ENCODE assay signal across 8 mouse cellular contexts in the genomic region with DNA sequence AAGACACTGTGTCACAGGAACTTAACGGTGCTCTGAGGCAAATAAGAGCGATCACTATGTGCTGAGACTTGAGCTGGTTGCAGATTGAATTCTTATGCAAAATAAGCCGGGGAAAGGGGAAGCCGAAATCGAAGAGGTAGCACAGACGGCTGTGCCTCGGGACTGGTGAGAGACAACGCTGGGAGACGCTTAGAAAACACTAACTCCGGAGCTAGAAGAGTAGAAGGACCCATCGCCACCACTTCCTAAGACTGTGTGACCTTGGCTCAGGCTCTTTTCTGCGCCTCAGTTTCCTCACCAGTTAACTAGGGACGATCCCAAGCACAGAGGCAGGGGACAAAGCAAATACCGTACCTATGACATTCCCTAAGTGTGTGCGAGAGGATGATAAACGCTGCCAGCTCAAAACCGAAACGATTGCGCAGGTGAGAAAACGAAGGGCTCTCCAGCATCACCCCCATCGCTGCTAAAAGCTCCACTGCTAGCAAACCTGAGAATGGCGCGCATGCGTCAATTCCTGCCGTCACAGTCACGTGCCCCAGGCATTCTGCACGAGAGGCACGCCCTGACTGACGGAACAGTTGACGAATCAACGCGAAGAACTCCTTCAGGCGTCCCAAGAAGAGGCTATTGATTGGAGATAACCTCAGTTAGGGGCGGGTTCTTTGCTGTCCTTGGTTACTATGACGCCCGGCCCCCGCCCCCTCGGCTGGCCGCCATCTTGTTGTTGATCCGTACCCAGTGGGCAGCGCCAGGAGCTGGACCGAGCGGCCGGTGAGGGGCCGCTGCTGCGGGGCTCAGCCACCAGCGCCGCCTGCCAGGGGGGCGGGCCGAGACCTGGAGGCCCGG. TPM values are rescaled to one million over a fixed set of nuclear protein-coding genes. Genes with fewer than 3 reads are reported as not detected.
A peak's percentile ranks its signal among the peaks of the same experiment; 100 is the strongest.
DNase-seq lines count a peak whose midpoint lies in the region; ATAC-seq and TF ChIP-seq lines count a peak whose summit lies in the region.

A gene (plus strand): TSS at position 580 of the 849 bp plus-strand sequence.

- H3K4me2 ChIP-seq in embryonic facial prominence, embryonic 15.5 days (replicated peaks) = peak within 1 kb of the TSS; percentile 80
- H3K4me2 ChIP-seq in limb, embryonic 14.5 days (replicated peaks; ENCODE audit: low read depth, low read length, severe bottlenecking) = peak within 1 kb of the TSS; percentile 79
- peak within 1 kb of the TSS; percentile 81 for H3K4me2 ChIP-seq in midbrain, postnatal 0 days (ENCODE audit: low read depth, low read length, poor library complexity, severe bottlenecking)

- peak within 1 kb of the TSS; percentile 91 for H3K27ac ChIP-seq in bone marrow, adult 2 months (ENCODE audit: control insufficient read depth, insufficient read depth, low read depth, low read length, poor library complexity)
- peak within 1 kb of the TSS; percentile 96 for H3K27ac ChIP-seq in embryonic facial prominence, embryonic 15.5 days (replicated peaks)
- peak within 1 kb of the TSS; percentile 90 for H3K27ac ChIP-seq in limb, embryonic 14.5 days (replicated peaks; ENCODE audit: low read depth, low read length)
- peak within 1 kb of the TSS; percentile 99 for H3K27ac ChIP-seq in midbrain, postnatal 0 days (ENCODE audit: low read depth, low read length)

- ATAC-seq in embryonic facial prominence, embryonic 15.5 days (ENCODE audit: insufficient number of reproducible peaks, low FRiP score, low TSS enrichment, low read depth) = peak; percentile 100
- ATAC-seq in limb, embryonic 14.5 days (ENCODE audit: low FRiP score, low read depth) = peak; percentile 100
- peak; percentile 99 for ATAC-seq in midbrain, postnatal 0 days (ENCODE audit: low FRiP score)

- peak within 1 kb of the TSS; percentile 94 for H3K4me3 ChIP-seq in bone marrow, adult 2 months (replicated peaks; ENCODE audit: control insufficient read depth, low read depth, low read length)
- peak within 1 kb of the TSS; percentile 100 for H3K4me3 ChIP-seq in embryonic facial prominence, embryonic 15.5 days (replicated peaks)
- peak within 1 kb of the TSS; percentile 93 for H3K4me3 ChIP-seq in limb, embryonic 14.5 days (replicated peaks; ENCODE audit: low read length)
- H3K4me3 ChIP-seq in midbrain, postnatal 0 days (ENCODE audit: low read depth, low read length) = peak within 1 kb of the TSS; percentile 97

- H3K27me3 ChIP-seq in embryonic facial prominence, embryonic 15.5 days = no peaks in the 10 kb centered on the region
- H3K27me3 ChIP-seq in limb, embryonic 14.5 days (ENCODE audit: control insufficient read depth, insufficient read depth, low read length) = no peaks in the 10 kb centered on the region
- no peaks in the 10 kb centered on the region for H3K27me3 ChIP-seq in midbrain, postnatal 0 days (ENCODE audit: insufficient read depth, low read length)

- TF ChIP-seq POLR2A in bone marrow, adult 2 months (IDR thresholded peaks at IDR 0.05; ENCODE audit: borderline replicate concordance, control insufficient read depth, low read depth, low read length) = peak; percentile 89
- peak; percentile 51; the same call in 1 of the 2 replicates for TF ChIP-seq POLR2A in limb, embryonic 14.5 days (IDR thresholded peaks at IDR 0.05; ENCODE audit: borderline replicate concordance, extremely low read depth, insufficient read depth, insufficient read length)

- no peaks in the 10 kb centered on the region; the same call in 1 of the 2 replicates for H3K4me1 ChIP-seq in bone marrow, adult 2 months (ENCODE audit: control insufficient read depth, insufficient read depth, low read length)
- H3K4me1 ChIP-seq in embryonic facial prominence, embryonic 15.5 days = peaks cover 26% of the 10 kb centered on the region
- H3K4me1 ChIP-seq in limb, embryonic 14.5 days (ENCODE audit: control insufficient read depth, insufficient read depth, low read length) = peaks cover 14% of the 10 kb centered on the region
- 0 out of 2 replicates have a peak, but pooled peaks cover 4% of the 10 kb centered on the region for H3K4me1 ChIP-seq in midbrain, postnatal 0 days (ENCODE audit: insufficient read depth, low read length)

- peak within 1 kb of the TSS; percentile 99 for H3K9ac ChIP-seq in embryonic facial prominence, embryonic 15.5 days
- peak within 1 kb of the TSS; percentile 93 for H3K9ac ChIP-seq in limb, embryonic 14.5 days (ENCODE audit: low read depth, low read length, severe bottlenecking)
- H3K9ac ChIP-seq in midbrain, postnatal 0 days (replicated peaks; ENCODE audit: low read length, poor library complexity, severe bottlenecking) = peak within 1 kb of the TSS; percentile 99

- H3K36me3 ChIP-seq in embryonic facial prominence, embryonic 15.5 days = no peaks in the 10 kb centered on the region
- H3K36me3 ChIP-seq in limb, embryonic 14.5 days (ENCODE audit: control insufficient read depth, insufficient read depth, low read length) = no peaks in the 10 kb centered on the region
- no peaks in the 10 kb centered on the region for H3K36me3 ChIP-seq in midbrain, postnatal 0 days (ENCODE audit: insufficient read depth, low read length)

- no peak for TF ChIP-seq CTCF in bone marrow, adult 2 months (IDR thresholded peaks at IDR 0.05; ENCODE audit: control insufficient read depth, insufficient read depth, low read length)
- TF ChIP-seq CTCF in midbrain, postnatal 0 days (IDR thresholded peaks at IDR 0.05) = no peak

- WGBS in bone marrow, adult 2 months = under 1% methylated on average over 51 of the region's 51 CpGs
- WGBS in embryonic facial prominence, embryonic 15.5 days = under 1% methylated on average over 51 of the region's 51 CpGs
- under 1% methylated on average over 45 of the region's 51 CpGs for WGBS in limb, embryonic 14.5 days
- WGBS in midbrain, postnatal 0 days = under 1% methylated on average over 51 of the region's 51 CpGs

- H3K9me3 ChIP-seq in embryonic facial prominence, embryonic 15.5 days (replicated peaks) = no peaks in the 10 kb centered on the region
- no peaks in the 10 kb centered on the region for H3K9me3 ChIP-seq in limb, embryonic 14.5 days (ENCODE audit: control insufficient read depth, low read length)
- H3K9me3 ChIP-seq in midbrain, postnatal 0 days (ENCODE audit: low read length) = no peaks in the 10 kb centered on the region

- peak; percentile 100 for DNase-seq in 416B (ENCODE audit: low read depth)
- peak; percentile 100 for DNase-seq in heart, adult 8-10 months (ENCODE audit: low spot score)
- peak; percentile 100 for DNase-seq in kidney, adult 9 months
- DNase-seq in limb, embryonic 14.5 days (ENCODE audit: low spot score) = peak; percentile 100
- DNase-seq in midbrain, postnatal 0 days (ENCODE audit: low spot score) = peak; percentile 100
- peak; percentile 99 for DNase-seq in spleen, postnatal 14 days (ENCODE audit: low spot score in 2 of 2)

RNA-seq across cellular contexts. Expression of the gene that starts here (rescaled TPM):
- polyA plus RNA-seq in bone marrow, adult 2 months (2011; ENCODE audit: insufficient read depth, insufficient read length, low replicate concordance, missing spikeins) = 54.3 and 99.5 TPM in 2 replicates
- polyA plus RNA-seq in embryonic facial prominence, embryonic 15.5 days (2015; fragmentation: Nextera tagmentation; extraction: Ambion mirVana) = 67.9 and 68.7 TPM in 2 replicates
- 10 to 100 TPM; 32.4 to 54.1 (median 41.1) TPM for total RNA-seq in heart, adult 8-10 months (2022)
- polyA plus RNA-seq in limb, embryonic 14.5 days (2012; rRNA removed) = 83.3 and 105 TPM in 2 replicates
- 34.6 and 40.4 TPM in 2 replicates for polyA plus RNA-seq in limb, embryonic 14.5 days (2014; fragmentation: Nextera tagmentation; extraction: Ambion mirVana)
- total RNA-seq in midbrain, postnatal 0 days (2014; rRNA removed) = 249 and 272 TPM in 2 replicates
- polyA plus RNA-seq in midbrain, postnatal 0 days (2015; fragmentation: Nextera tagmentation; extraction: Ambion mirVana) = 90.5 and 94.1 TPM in 2 replicates

Comparison
In these comparisons a context has a peak if more than half of its experiments do, and no peak if none do; other contexts are left out.
1. Peak in every context shown above with its lines: DNase-seq, ATAC-seq, H3K4me3 ChIP-seq and H3K27ac ChIP-seq.